Mouse (Mus musculus): ENCODE data around the gene Olfr318.
"Not testable (repeated sequence)": the region's sequence is repeated elsewhere in the genome, so short reads cannot be mapped to it uniquely, and the experiment has no call there.

Gene Olfr318

DNA sequence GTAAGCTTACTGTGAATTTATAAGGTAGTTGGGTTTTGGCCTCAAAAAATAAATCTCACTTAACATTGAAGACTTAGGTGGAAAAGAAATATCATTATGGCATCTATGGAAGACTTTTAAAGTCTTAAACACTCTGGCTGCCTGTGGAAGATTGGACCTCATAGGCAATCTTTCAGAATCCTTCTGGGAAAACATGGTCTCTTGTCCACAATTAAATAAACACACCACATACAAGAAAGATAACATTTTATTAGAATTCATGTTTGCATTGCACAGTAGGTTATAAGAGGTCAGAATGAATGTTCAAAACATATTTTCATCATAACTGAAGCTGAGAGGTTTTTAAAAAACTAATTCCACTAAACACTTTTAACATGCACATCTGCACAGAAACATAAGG is at the start of gene Olfr318:
TSS of gene Olfr318 (minus strand) at position 101 of the 400 bp plus-strand sequence.
- in situ Hi-C loops (cut with MboI) = no loop called here

- in situ Hi-C loops (cut with MboI) = no loop called here
Measured at GRCm38 (mm10) chr11:58772888-58773287, 49.1 kb upstream of the Olfr318 start, which contains the start of gene Olfr315. Olfr315 (plus strand) TSS chr11:58773188.

DNA sequence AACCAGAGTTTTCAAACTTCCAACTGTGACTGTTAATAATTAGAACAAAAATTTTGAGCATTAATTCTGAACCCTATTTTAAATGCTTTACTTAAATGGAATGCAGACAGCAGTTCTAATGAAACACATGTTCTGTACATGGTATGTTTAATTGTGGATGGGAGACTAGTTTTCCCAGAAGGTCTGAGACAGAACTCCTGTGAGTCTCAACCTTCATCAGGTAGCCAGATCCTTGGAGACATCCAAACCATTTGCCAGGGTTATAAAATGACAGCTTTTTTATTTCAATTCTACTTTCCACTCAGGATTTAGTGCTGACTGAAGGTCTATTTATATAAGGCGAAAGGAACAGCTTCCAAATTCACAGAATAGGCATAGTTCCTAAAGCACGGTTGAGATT is 28.6 kb upstream of the Olfr318 start, which contains the start of gene Olfr316:
TSS of gene Olfr316 (plus strand) at position 301 of the 400 bp plus-strand sequence.
- in situ Hi-C loops (cut with MboI) = no loop called here

GRCm38 (mm10) chr11:58751096-58751495 is 27.3 kb upstream of the Olfr318 start:
- in situ Hi-C loops (cut with MboI) = not testable (repeated sequence)

- in situ Hi-C loops (cut with MboI) = no loop called here
Measured at GRCm38 (mm10) chr11:58738792-58739262, 15.0 kb upstream of the Olfr318 start, which contains the start of gene Olfr317. Olfr317 (minus strand) TSS chr11:58739212.

DNA sequence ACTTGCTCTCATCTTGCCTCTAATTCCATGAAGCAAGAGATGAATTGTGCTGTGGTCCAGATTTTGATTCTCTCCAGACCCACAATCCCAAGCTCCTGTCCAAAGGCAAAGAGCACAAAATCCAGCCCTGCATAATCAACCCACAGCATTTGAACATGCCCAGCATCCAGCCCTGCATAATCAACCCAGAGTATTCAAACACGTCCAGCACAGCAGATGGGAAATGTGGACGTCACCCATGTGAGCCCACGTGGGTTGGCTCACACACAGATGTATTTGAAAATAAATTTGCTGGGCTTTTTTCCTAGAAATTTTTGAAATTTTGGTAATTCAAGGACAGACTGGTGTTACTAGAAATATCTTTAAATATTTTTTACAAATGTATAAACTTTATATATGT is 9.6 kb upstream of the Olfr318 start:
- in situ Hi-C loops (cut with MboI) = no loop called here

- in situ Hi-C loops (cut with MboI) = not testable (repeated sequence)
Measured at GRCm38 (mm10) chr11:58727896-58728650, 4.3 kb upstream of the Olfr318 start.

DNA sequence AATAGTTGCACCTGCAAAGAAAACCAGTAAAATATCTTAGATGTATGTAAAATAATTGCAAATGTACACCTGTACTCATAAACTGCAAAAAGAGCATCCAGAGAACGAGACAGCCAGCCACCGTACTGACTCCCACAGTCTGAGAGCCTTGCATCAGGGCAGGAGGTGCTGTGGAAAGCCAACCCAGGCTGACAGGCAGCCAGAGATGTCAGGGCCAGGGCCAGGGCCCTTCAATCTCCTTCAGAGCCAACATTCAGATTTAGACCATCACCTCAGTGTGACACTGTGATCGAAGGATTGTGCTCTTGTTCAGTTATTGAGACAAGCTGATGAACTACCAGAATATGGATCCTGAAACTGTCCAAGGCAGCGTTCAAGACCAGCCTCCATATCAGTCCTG is 4.1 kb downstream of the Olfr318 start:
- in situ Hi-C loops (cut with MboI) = no loop called here

GRCm38 (mm10) chr11:58717723-58718122 is 6.1 kb downstream of the Olfr318 start:
- in situ Hi-C loops (cut with MboI) = not testable (repeated sequence)

DNA sequence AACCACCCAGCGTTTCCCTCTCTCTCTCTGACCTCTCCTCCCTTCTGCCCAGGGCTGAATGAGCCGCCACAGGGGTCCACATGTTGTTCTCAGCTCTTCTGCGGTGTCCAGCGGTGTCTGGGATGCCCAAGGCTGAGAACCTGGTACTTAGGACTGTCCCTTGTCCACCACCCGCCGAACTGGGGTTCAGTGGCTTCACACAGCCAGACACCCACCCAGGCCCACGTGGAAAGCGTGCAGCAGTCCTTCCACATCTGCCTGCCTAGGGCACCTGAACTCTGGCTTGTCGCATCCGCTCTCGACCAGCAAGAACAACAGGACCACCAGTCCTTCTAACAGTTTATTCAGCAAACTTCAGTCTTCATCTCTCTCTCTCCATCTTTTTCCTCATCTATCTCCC is 14.7 kb downstream of the Olfr318 start:
- in situ Hi-C loops (cut with MboI) = no loop called here

GRCm38 (mm10) chr11:58698862-58699261 is 25.0 kb downstream of the Olfr318 start, which contains the start of gene Olfr319:
Olfr319 (plus strand) TSS chr11:58699162.
- in situ Hi-C loops (cut with MboI) = no loop called here

GRCm38 (mm10) chr11:58680799-58681198 is 43.0 kb downstream of the Olfr318 start, which contains the start of gene Olfr320:
Olfr320 (plus strand) TSS chr11:58681099.
- in situ Hi-C loops (cut with MboI) = no loop called here

DNA sequence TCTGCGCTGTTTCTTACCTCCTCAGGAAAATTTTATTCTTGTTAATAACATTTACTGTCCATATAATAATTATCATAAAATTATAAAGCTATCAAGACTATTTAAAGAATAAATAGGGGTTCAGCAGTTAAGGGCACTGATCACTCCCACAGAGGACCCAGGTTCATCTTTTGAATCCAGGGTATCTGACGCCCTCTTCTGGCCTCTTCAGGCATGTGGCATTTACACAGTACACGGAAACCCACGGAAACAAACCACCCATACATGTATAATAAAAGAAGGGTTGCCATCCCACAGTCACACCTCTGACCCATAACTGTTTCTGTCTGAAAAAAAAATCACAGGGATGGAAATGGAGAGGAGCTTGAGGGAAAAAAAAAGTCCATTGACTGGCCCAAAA is 52.0 kb downstream of the Olfr318 start:
- in situ Hi-C loops (cut with MboI) = no loop called here

- in situ Hi-C loops (cut with MboI) = no loop called here
Measured at GRCm38 (mm10) chr11:58669252-58669651, 54.6 kb downstream of the Olfr318 start.
